Mouse (Mus musculus): ENCODE results near the gene Urgcp. TPM values are rescaled to one million over a fixed set of nuclear protein-coding genes. Genes with fewer than 3 reads are reported as not detected.
"Not testable (repeated sequence)": the region's sequence is repeated elsewhere in the genome, so short reads cannot be mapped to it uniquely, and the experiment has no call there.

Gene Urgcp
- total RNA-seq (2015; ENCODE audit: low replicate concordance): 0.19 and 2.3 TPM in 2 replicates
- 1.2 and 3.2 TPM in 2 replicates for total RNA-seq (2017; ENCODE audit: low replicate concordance)

DNA sequence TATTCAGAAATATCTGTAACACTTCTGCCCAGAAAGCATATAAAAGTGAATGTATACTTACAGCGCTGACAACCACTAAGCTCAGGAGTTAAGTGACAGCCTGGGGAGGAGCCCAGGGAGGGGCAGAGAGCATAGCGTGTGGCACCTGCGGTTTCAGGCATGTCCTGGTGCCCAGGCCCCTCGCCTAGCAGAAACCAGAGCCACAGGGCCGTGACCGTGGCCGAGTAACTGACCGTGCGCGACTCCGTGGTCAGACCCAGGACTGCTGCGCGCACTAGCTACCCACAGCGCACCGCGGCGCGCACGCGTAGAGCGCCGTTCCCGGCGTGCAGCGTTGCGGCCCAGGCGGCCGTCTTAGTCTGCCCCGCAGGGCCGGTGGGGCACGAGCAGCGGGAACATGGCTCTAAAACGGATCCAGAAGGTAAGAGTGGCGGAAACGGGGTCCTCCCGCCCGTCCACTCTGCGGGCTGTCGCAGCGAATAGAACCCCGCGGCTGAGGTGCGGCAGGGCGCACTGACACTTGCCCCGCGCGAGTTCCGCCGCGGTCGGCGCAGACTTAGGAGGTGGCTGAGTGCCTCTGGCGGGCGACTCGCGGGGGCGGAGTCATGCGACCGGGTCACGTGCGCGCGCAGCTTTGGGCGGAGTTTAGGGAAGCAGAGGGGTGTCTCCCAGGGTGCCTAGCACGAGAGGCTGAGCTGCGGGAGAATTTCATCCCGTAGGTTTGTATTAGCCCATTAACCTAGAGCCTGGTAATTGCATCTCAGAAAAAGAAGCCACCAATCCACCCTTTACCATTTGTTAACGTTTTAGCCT lies at the start of gene Urgcp:
Urgcp (minus strand) TSS at position 557 of the 813 bp plus-strand sequence.
- peak; percentile 97 for ATAC-seq (replicated peaks; ENCODE audit: low FRiP score, poor library complexity, severe bottlenecking)

DNA sequence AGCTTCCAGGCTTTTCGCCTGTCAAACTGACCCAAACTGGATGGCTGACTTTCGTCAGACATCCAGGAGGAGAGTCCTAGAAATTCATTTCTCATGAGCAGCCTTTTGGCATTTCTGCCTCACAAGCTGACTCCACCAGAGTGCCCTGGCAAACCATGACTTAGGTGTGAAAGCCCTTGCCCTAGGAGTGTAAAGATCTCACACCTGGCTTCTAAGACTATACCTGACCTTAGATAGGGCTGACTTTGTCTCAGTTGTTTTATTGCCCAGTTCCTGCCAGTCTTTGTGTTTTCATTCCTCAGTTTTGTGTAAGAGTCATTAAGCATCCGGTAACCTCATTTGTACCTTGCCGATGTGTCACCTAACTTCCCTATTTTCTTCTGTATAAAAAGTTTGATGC lies 47.3 kb upstream of the Urgcp start:
- not testable (repeated sequence) for ATAC-seq (replicated peaks; ENCODE audit: low FRiP score, poor library complexity, severe bottlenecking)

DNA sequence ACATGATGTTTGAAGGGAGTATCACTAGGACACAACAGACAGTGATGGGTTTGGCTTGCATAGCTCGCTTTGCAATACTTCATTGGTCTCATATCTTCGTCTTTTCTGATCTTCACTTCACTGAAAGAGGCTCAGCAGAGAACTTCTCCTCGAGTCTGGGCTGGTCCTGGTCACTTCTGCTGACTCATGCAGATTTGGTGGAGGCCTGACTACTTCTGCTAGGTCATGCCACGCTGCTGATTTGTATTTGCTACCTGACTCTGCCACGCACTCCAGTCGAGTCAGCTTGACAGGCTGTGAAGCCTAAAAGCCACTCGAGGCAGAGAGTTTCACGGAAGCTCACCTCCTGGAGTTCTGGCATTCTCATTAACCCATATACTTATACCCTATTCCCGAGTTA lies 45.8 kb upstream of the Urgcp start:
- ATAC-seq (replicated peaks; ENCODE audit: low FRiP score, poor library complexity, severe bottlenecking): peak; percentile 30; the same call in 1 of the 2 replicates

DNA sequence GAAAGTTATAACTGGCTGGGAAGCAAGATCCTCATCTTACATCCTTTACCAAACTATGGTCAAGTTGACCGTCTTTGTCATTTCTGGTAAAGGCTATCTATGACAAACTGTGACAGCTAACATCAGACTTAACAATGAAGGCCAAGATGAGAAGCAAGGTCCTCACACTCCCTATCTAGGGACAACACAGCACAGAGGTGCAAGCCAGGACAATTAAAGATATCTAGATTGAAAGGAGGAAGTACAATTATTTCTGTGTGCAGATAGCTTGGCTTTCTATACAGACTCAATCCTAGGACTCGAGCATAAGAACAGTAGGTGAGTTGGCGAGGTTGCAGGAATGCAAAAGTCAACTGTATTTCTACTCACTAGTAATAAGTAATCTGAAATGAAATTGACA lies 43.5 kb upstream of the Urgcp start:
- ATAC-seq (replicated peaks; ENCODE audit: low FRiP score, poor library complexity, severe bottlenecking): no peak

DNA sequence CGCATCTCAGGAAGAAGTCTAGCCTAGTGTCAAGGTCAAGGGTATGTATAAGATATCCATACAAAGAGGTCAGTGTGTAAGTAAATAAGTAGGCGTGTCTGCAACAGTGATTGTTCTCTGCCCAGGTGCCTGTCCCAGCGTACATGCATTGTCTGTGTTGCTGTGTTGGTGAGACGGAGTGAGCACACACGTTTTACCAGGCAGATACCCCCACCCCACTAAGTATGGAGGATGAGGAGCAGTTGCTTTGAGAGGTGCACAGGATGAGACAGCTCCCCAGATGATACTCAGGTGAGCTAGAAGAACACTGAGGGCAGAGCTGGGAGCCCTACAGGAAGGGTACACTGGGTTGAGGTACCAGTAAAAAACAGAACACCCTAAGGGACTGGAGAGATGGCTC lies 42.0 kb upstream of the Urgcp start:
- ATAC-seq (replicated peaks; ENCODE audit: low FRiP score, poor library complexity, severe bottlenecking): no peak

DNA sequence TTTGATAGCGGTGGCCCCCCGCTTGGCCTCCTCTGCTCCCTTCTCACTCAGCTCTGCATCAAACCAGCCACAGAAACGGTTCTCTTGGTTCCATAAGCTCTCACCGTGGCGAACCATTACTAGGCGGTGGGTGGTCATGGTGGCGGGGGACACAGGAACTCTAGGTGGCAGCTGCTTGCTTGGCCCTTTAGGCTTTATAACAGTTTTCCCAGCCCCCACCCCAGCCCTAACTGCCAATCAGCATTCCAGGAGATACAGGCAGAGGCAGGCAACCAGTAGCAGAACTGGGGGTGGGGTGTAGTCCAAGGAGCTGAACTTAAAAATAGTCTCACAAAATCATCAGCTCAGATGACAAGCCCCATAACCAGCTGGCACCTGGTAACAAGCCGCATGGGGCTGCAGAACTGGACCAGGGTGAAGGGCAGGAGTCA lies 41.4 kb upstream of the Urgcp start, which contains the start of gene Pgam2:
Pgam2 (minus strand) TSS at position 183 of the 431 bp plus-strand sequence.
- ATAC-seq (replicated peaks; ENCODE audit: low FRiP score, poor library complexity, severe bottlenecking): no peak

DNA sequence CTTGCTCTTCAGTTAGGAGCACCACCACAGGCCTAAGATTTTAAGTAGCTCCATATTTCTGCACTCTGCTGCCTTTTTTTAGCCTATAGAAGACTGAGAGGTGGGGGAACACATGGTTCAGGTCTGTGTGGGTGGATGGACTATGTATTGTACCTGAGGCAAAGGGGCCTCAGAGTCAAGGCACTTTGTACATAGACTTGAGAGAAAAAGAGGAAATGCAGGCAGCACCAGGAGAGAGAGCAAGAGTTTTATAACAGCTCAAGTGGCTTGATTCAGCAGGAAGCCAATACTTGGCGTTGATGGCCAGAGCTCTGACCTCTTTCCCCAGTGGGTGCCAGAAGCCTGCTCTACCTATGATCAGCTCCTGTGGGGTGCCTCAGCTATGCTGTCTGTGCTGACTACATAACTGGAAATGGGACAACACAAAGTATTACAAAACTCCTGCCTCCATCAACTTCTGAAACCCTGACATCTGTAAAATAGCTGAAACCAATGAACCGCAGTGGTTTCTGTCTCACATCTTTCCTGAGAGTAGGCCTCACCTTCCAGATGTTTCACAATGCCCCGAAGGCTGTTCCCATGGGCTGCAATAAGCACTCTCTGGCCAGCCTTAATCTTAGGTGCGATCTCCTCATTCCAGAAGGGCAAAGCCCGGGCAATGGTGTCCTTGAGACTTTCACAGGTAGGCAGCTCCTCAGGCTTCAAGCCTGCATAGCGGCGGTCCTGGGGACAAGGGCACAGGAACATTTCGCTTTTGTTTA lies 40.5 kb upstream of the Urgcp start:
- no peak for ATAC-seq (replicated peaks; ENCODE audit: low FRiP score, poor library complexity, severe bottlenecking)

DNA sequence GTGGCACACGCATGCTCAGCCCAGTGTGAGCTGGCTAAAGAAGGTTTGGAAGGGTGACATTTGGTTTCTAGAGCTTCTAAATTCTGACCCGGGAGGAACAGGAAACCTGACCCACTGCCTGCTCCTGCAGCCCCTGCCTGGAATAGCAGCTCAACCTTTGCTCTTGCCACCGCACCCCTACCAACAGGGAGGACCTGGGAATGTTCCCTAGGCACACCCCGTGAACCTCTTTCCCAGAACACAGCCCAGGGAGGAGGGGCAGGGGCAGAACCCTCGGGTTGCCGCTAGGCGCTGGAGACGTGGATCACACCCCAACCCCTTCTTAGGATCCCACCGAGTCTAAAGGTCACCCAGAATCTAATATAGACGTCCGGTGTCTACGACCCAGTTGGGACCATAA lies 39.8 kb upstream of the Urgcp start:
- no peak for ATAC-seq (replicated peaks; ENCODE audit: low FRiP score, poor library complexity, severe bottlenecking)

DNA sequence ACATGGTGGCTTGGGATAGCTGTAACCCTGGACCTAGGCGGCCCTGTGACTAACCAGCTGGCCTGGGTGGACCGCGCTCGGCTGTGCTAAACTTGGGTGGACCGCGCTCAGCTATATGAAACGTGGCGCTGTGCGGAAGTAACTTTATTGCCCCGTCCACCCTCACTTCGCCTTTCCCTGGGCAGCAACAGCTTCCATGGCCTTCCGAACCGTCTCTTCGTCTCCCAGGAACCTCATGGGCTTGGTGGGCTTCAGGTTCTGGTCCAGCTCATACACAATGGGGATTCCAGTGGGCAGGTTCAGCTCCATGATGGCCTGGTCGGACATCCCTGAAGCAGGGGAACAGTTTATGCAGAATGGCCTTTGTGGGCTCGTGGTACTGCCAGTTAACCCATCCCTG lies 39.3 kb upstream of the Urgcp start:
- no peak for ATAC-seq (replicated peaks; ENCODE audit: low FRiP score, poor library complexity, severe bottlenecking)

DNA sequence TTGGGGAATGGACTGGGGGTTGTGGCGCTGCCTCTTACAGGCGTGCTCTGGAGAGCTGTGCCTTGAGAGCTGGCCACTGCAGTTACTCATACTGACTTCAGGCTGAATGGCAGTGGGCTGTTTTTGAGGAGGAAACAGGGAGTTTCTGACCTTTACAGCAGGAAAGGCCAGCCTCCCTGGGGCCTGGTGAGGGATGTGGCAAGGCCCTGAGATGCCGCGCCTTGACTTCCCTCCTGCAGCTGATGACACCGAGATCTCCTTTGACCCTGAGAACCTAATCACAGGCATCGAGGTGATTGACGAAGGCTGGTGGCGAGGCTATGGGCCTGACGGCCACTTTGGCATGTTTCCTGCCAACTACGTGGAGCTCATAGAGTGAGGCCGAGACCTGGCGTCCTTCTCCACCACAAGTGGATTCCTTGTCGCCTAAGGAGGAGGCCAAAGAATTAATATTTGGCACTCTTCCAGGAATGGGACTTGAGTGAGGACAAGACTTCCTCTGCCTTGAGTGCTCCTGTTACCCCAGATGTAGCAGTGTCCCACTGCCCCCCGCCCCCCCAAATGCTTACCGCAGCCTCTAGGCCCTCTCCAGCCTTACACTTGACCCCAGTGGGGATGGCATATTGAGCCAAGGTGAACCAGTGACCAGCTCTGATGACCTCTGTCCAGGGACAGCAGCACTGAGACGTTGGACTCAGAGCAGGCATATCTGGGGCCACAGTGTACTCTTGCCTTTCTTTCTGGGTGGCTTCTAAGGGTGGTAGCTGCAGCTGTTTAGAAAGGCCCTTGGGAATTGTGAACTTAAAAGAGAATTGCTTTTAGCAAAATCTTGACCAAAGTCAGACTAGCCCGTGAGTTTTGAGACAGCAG lies 37.7 kb upstream of the Urgcp start:
- ATAC-seq (replicated peaks; ENCODE audit: low FRiP score, poor library complexity, severe bottlenecking): no peak

DNA sequence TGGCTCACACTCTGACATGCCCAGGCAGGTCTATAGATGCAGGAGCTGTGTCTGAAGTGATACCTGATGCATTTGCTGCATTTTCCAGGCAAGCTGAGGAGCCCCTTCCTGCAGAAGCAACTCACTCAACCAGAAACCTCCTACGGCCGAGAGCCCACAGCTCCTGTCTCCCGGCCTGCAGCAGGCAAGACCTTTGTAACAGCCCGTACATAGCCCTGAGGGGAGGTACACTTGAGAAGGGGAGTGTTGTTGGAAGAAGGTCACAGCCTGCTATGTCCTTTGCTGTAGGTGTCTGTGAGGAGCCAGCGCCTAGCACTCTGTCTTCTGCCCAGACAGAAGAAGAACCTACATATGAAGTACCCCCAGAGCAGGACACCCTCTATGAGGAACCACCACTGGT lies 35.8 kb upstream of the Urgcp start:
- no peak for ATAC-seq (replicated peaks; ENCODE audit: low FRiP score, poor library complexity, severe bottlenecking)

DNA sequence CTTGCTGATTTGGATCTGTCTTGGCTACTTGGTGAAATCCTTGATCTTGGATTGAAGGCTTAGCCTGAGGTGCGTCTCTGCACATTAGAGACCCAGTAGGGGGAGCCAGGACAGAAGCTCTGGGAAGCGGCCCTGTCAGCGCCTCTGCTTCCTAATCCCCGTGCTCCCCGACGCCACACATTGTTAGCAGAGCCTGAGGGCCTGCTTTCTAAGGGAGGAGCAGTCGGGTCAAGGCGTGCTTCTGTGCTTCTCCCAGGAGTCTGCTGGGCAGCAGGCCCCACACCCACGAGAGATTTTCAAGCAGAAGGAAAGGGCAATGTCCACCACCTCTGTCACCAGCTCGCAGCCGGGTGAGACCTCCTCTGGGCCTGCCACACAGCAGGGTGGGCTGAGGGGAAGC lies 35.2 kb upstream of the Urgcp start:
- no peak for ATAC-seq (replicated peaks; ENCODE audit: low FRiP score, poor library complexity, severe bottlenecking)

DNA sequence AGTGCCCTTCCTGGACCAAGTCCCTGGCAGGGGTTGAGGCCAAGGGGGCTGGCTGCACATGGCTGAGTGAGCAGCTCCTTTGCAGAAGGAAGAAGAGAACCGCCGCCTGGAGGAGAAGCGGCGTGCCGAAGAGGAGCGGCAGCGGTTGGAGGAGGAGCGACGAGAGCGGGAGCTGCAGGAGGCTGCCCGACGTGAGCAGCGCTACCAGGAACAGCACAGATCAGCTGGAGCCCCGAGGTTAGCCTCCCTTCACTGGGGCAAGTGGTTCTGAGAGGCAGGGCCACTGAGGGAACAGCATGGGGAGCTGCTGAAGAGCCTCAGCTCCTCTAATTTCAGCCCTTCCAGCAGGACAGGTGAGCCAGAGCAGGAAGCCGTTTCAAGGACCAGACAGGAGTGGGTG lies 34.8 kb upstream of the Urgcp start:
- ATAC-seq (replicated peaks; ENCODE audit: low FRiP score, poor library complexity, severe bottlenecking): no peak

DNA sequence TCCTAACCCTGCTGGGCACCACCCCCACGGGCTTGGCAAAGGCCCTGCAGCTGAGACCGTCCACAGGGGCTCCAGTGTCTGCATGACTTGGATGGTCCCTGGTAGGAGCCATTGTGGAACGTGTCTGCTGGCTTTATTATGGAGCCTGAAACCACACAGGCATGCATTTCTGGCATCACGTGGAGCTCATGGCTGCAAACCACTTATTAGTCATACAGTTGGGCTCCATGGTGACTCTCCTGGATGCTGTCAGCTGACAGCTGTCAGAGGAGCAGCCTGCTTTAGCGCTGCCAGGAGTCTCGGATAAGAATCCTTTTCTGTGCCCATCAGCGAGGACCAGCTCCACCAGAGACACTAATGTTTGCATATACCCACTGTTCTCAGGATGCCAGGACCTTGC lies 33.5 kb upstream of the Urgcp start:
- no peak for ATAC-seq (replicated peaks; ENCODE audit: low FRiP score, poor library complexity, severe bottlenecking)

DNA sequence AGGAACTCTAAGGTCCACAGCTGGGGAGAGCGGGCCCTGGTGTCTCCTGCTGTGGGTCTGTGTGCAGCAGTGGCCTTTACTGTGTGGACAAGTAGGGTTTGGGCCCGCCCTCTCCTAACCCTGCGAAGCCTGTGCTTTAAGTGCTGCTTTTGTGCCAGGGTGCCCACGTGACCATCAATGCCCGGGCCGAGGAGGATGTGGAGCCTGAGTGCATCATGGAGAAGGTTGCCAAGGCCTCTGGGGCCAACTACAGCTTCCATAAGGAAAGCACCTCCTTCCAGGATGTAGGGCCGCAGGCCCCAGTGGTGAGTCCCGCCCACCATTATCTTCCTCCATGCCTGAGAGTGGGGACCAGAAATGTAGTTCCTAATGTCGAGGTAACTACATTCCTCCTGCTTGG lies 33.1 kb upstream of the Urgcp start:
- no peak for ATAC-seq (replicated peaks; ENCODE audit: low FRiP score, poor library complexity, severe bottlenecking)

DNA sequence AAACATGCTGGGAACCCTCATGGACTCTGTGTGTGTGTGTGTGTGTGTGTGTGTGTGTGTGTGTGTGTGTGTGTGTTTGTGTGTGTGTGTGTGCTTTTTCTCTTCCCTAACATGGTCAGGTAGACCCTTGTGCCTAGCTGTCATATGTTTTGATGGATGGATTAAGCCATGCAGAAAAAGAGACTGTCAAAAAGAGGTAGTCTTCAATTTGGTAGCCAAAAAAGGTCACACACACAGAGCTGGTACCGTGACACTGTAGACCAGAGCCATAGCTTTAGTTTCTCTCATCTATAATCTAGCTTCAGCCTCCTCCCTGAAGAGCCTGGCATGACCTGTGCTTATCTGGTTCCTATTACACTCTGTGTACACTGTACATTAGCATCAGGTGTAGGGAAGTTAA lies 28.3 kb upstream of the Urgcp start:
- ATAC-seq (replicated peaks; ENCODE audit: low FRiP score, poor library complexity, severe bottlenecking): no peak

DNA sequence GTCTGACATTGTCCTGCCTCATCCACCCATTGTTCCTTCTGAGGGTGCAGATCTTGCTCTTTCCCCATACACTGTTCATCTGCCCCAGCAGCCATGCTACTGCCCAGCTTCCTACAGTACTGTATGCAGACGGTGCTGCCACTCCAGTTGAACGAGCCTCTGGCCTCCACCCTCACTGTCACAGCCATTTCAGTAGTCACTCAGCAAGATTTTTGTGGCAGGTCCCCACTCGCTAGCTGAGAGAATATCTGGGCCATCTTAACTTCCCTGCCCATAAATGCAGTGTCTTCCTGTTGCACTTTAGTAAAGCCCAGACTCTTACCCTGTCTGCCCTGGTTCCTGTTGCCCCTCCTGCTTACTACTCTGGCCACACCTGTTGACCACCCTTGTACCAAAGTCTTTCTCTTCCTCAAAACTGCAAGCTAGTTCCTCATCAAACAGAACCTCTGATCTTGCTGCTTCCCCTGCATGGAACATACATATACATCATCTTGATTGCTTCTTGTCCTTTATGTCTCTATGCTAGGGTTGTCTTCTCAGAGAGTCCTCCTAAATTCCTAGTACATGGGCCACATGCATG lies 27.7 kb upstream of the Urgcp start:
- no peak for ATAC-seq (replicated peaks; ENCODE audit: low FRiP score, poor library complexity, severe bottlenecking)

DNA sequence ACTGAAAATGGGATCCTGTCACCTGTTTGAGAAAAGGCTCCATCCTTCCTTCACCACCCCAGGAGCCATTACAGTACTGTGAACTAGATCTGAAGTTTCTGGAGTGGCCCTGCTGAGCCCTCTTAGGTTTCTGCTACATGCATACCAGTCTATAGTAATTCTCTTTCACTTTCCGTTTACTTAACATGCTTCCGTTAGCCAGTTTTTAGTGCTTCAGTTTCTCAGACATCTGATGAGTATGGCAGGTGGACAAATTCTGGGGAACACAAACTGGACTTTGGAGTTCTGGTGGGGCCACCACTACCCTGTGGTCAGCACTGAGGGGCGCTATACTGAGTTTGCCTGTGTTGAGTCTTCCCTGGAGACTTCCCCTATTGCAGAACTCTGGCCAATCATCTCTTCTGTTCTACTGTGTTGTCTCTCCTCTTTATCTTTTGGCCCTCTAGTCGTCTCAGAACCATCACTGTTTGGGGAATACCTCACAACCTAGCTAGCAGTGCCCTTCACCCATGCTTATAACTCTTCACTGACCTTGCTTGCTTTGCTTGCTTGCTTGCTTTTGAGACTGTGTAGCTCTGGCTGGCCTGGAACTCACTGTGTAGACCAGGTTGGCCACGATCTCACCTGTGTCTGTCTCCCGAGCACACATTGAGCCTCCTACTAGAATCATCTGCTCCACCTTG lies 27.0 kb upstream of the Urgcp start:
- ATAC-seq (replicated peaks; ENCODE audit: low FRiP score, poor library complexity, severe bottlenecking): peak; percentile 29; the same call in 1 of the 2 replicates
